Mouse (Mus musculus) midbrain, postnatal 0 days (tissue): ENCODE results near the gene Arap2. TPM values are rescaled to one million over a fixed set of nuclear protein-coding genes. Genes with fewer than 3 reads are reported as not detected.

ENCODE experiments used
- ATAC-seq: fragments of 200-750 bp; cut with Nextera tagmentation; 2 replicates; pipeline ENCODE4 v1.8.0; 2017; ENCODE audit warnings: moderate number of reproducible peaks, mild to moderate bottlenecking, moderate TSS enrichment, moderate library complexity; ENCODE audit not compliant: low FRiP score
- DNase-seq: peaks from one replicate; pipeline ENCODE4 v3.0.0-alpha.2; 2015; ENCODE audit warnings: low spot score
- H3K27ac ChIP-seq: fragments of 300-500 bp; sonication (generic); 2 replicates; pipeline ENCODE4 v1.5.1; 2014; ENCODE audit warnings: low read depth, mild to moderate bottlenecking, low read length, mixed read lengths
- H3K27me3 ChIP-seq: fragments of 300-500 bp; sonication (generic); 2 replicates; pipeline ENCODE4 v1.6.1; 2014; ENCODE audit warnings: low read length, control low read depth, mixed read lengths; ENCODE audit not compliant: insufficient read depth
- H3K36me3 ChIP-seq: fragments of 300-500 bp; sonication (generic); 2 replicates; pipeline ENCODE4 v1.6.1; 2014; ENCODE audit warnings: low read length, control low read depth, mixed read lengths; ENCODE audit not compliant: insufficient read depth
- H3K4me1 ChIP-seq: fragments of 300-500 bp; sonication (generic); 2 replicates; pipeline ENCODE4 v1.6.1; 2014; ENCODE audit warnings: mild to moderate bottlenecking, control low read depth, antibody characterized with exemption, low read length, mixed read lengths; ENCODE audit not compliant: insufficient read depth
- H3K4me2 ChIP-seq: fragments of 300-500 bp; sonication (generic); 2 replicates; pipeline ENCODE4 v1.6.1; 2014; ENCODE audit warnings: low read depth, mild to moderate bottlenecking, low read length, mixed read lengths; ENCODE audit not compliant: poor library complexity, severe bottlenecking
- H3K4me3 ChIP-seq: fragments of 300-500 bp; sonication (generic); 2 replicates; pipeline ENCODE4 v1.5.1; 2014; ENCODE audit warnings: low read depth, mild to moderate bottlenecking, low read length, moderate library complexity
- H3K9ac ChIP-seq: fragments of 300-500 bp; sonication (generic); replicated peaks from 2 replicates; pipeline ENCODE4 v1.6.1; 2014; ENCODE audit warnings: mild to moderate bottlenecking, low read length, moderate library complexity, mixed read lengths; ENCODE audit not compliant: poor library complexity, severe bottlenecking
- H3K9me3 ChIP-seq: fragments of 300-500 bp; sonication (generic); 2 replicates; pipeline ENCODE4 v1.6.1; 2016; ENCODE audit warnings: low read length, control low read depth
- CTCF ChIP-seq: IDR thresholded peaks from 2 replicates; pipeline ENCODE4 v1.5.1; 2016; ENCODE audit warnings: antibody characterized with exemption, mild to moderate bottlenecking
- WGBS: fragments of 180-500 bp; shearing (Covaris S2); extraction: QIAGEN DNeasy Blood & Tissue Kit; methylation state at CpG from one replicate; pipeline ENCODE4 v1.1.7; 2014; 5-methylcytosine and 5-hydroxymethylcytosine counted together
- polyA plus RNA-seq: library from polyadenylated mRNA; unstranded; fragments of >200 nt; fragmentation: Nextera tagmentation; extraction: Ambion mirVana; gene quantifications from 2 replicates; pipeline ENCODE4 v1.2.1, GENCODE M21; 2015
- total RNA-seq: library from RNA; depleted of rRNA; stranded (reverse); fragments of >200 nt; gene quantifications from 2 replicates; pipeline ENCODE4 v1.2.3, GENCODE M21; 2014

Arap2 gene
- total and polyA plus RNA-seq, 2 experiments from 2014 or later: 10.8 to 16.7 TPM

DNA sequence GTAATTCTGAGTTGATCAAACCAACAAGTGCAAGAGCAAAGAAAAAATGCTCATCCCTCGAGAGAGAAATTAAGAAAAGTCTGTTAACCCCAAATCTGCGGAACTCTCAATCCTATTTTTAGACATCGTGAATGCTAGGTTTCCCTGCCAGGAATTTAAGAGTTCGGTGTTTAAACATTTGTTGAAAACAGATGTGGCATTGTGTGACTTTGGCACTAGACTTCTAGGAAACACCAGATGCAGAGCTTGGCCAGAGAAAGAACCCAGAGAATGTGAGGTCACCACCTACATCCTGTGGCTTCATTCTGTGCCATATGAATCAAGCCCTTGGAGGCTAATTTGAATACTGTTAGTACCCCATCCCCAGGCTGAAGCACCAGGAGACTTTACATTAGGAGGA is 76.0 kb downstream of the Arap2 start:
- no peak for TF ChIP-seq CTCF
- Histone ChIP-seq H3K9me3 (no peaks in the 10 kb centered on the region), H3K27ac (no peak overlapping the region), H3K36me3 (no peaks in the 10 kb centered on the region), H3K4me2 (no peak overlapping the region), H3K27me3 (no peaks in the 10 kb centered on the region), H3K9ac (no peak overlapping the region), H3K4me3 (no peak overlapping the region), H3K4me1 (no peaks in the 10 kb centered on the region)
- no peak for DNase-seq
- no peak for ATAC-seq
- WGBS: 68% methylated on average over 4 of the region's 4 CpGs

- WGBS: 67% methylated on average over 3 of the region's 3 CpGs
- Histone ChIP-seq H3K4me3 (no peak overlapping the region), H3K4me2 (no peak overlapping the region), H3K9ac (no peak overlapping the region), H3K9me3 (no peaks in the 10 kb centered on the region), H3K4me1 (no peaks in the 10 kb centered on the region), H3K27ac (no peak overlapping the region), H3K27me3 (no peaks in the 10 kb centered on the region), H3K36me3 (no peaks in the 10 kb centered on the region)
- DNase-seq (no peak), ATAC-seq (no peak)
- TF ChIP-seq CTCF: no peak
These were observed 82.2 kb downstream of the Arap2 start for GRCm38 (mm10) chr5:62683751-62684150.

DNA sequence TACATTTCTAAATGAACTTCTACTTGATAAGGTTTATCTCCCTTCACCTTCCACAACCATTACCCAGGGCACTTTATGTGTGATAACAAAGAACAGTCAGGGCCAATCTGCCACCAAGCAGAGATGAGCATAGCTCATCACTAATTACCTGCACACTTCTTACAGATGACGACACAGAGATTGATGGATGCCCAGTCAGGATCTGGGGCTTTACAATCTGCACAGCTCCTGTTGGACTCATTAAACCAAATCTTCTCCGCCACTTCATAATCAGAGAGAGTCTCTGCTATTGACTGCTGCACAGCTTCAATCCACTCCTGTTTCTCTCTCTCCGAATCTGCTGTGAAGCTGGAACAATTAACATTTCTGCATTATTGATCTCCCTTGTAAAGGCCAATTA is 82.8 kb downstream of the Arap2 start:
- Histone ChIP-seq H3K9me3 (no peaks in the 10 kb centered on the region), H3K4me2 (no peak overlapping the region), H3K36me3 (no peaks in the 10 kb centered on the region), H3K4me1 (no peaks in the 10 kb centered on the region), H3K4me3 (no peak overlapping the region), H3K27me3 (no peaks in the 10 kb centered on the region), H3K27ac (no peak overlapping the region), H3K9ac (no peak overlapping the region)
- ATAC-seq: no peak
- no peak for DNase-seq
- TF ChIP-seq CTCF: no peak
- 49% methylated on average over 3 of the region's 3 CpGs for WGBS

- Histone ChIP-seq H3K4me1 (no peaks in the 10 kb centered on the region), H3K4me2 (no peak overlapping the region), H3K27me3 (no peaks in the 10 kb centered on the region), H3K36me3 (no peaks in the 10 kb centered on the region), H3K4me3 (no peak overlapping the region), H3K27ac (no peak overlapping the region), H3K9me3 (no peaks in the 10 kb centered on the region), H3K9ac (no peak overlapping the region)
- WGBS: 85% methylated on average over 7 of the region's 7 CpGs
- DNase-seq (no peak), ATAC-seq (no peak)
- no peak for TF ChIP-seq CTCF
These were observed 88.6 kb downstream of the Arap2 start for GRCm38 (mm10) chr5:62677390-62677789.

GRCm38 (mm10) chr5:62672736-62673436 is 93.1 kb downstream of the Arap2 start:
- H3K9me3 ChIP-seq: no peaks in the 10 kb centered on the region
- peak; percentile 15 for DNase-seq

GRCm38 (mm10) chr5:62665329-62665728 is 100.6 kb downstream of the Arap2 start:
- no peaks in the 10 kb centered on the region for H3K4me1 ChIP-seq
- no peak overlapping the region for H3K4me2 ChIP-seq
- H3K27me3 ChIP-seq: no peaks in the 10 kb centered on the region
- no peak for ATAC-seq
- no peak overlapping the region for H3K9ac ChIP-seq
- no peak for DNase-seq
- no peaks in the 10 kb centered on the region for H3K36me3 ChIP-seq
- no peak for TF ChIP-seq CTCF
- no peaks in the 10 kb centered on the region for H3K9me3 ChIP-seq
- no peak overlapping the region for H3K4me3 ChIP-seq
- H3K27ac ChIP-seq: no peak overlapping the region

More at GRCm38 (mm10) chr5:62672736-62673436, 93.1 kb downstream of the Arap2 start:
- Histone ChIP-seq H3K27me3 (no peaks in the 10 kb centered on the region), H3K27ac (0 out of 2 replicates have a peak overlapping the region, but pooled peaks have one; percentile 3), H3K36me3 (no peaks in the 10 kb centered on the region), H3K4me3 (no peak overlapping the region), H3K9ac (no peak overlapping the region), H3K4me1 (no peaks in the 10 kb centered on the region), H3K4me2 (peak overlapping the region; percentile 18; the same call in 1 of the 2 replicates)
- no peak for ATAC-seq
- WGBS: 20% methylated on average over 9 of the region's 9 CpGs
- TF ChIP-seq CTCF: no peak
